Mouse (Mus musculus) testis, postnatal 14 days (tissue): ENCODE data around the gene Uri1.

Experiments used
- DNase-seq: peaks from one replicate; pipeline ENCODE4 v3.0.0; 2021; ENCODE audit warnings: low spot score

Gene Uri1

GRCm38 (mm10) chr7:38013946-38014345 lies 9.4 kb downstream of the Uri1 start:
- no peak for DNase-seq

GRCm38 (mm10) chr7:38012811-38013210 lies 10.5 kb downstream of the Uri1 start:
- DNase-seq: no peak

- DNase-seq: no peak
Measured at GRCm38 (mm10) chr7:38008359-38008758, 15.0 kb downstream of the Uri1 start.

GRCm38 (mm10) chr7:38002451-38002850 lies 20.9 kb downstream of the Uri1 start:
- DNase-seq: no peak

- DNase-seq: no peak
Measured at GRCm38 (mm10) chr7:37999691-38000090, 23.7 kb downstream of the Uri1 start.

- no peak for DNase-seq
Measured at GRCm38 (mm10) chr7:37992861-37993260, 30.5 kb downstream of the Uri1 start.

- no peak for DNase-seq
Measured at GRCm38 (mm10) chr7:37984866-37985265, 38.5 kb downstream of the Uri1 start.

- DNase-seq: no peak
Measured at GRCm38 (mm10) chr7:37983471-37983870, 39.9 kb downstream of the Uri1 start.

- no peak for DNase-seq
Measured at GRCm38 (mm10) chr7:37979729-37980128, 43.6 kb downstream of the Uri1 start.

- DNase-seq: no peak
Measured at GRCm38 (mm10) chr7:37978412-37978811, 44.9 kb downstream of the Uri1 start.

GRCm38 (mm10) chr7:37977676-37978075 lies 45.7 kb downstream of the Uri1 start:
- DNase-seq: no peak

GRCm38 (mm10) chr7:37972999-37973555 lies 50.3 kb downstream of the Uri1 start:
- no peak for DNase-seq

GRCm38 (mm10) chr7:37972571-37972970 lies 50.8 kb downstream of the Uri1 start:
- no peak for DNase-seq

GRCm38 (mm10) chr7:37962326-37962725 lies 61.0 kb downstream of the Uri1 start:
- DNase-seq: no peak

- no peak for DNase-seq
Measured at GRCm38 (mm10) chr7:37961247-37961646, 62.1 kb downstream of the Uri1 start.

- no peak for DNase-seq
Measured at GRCm38 (mm10) chr7:37951841-37952240, 71.5 kb downstream of the Uri1 start.

GRCm38 (mm10) chr7:37936459-37936858 lies 86.9 kb downstream of the Uri1 start:
- DNase-seq: no peak

GRCm38 (mm10) chr7:37935786-37936185 lies 87.6 kb downstream of the Uri1 start:
- no peak for DNase-seq

- DNase-seq: no peak
Measured at GRCm38 (mm10) chr7:37934770-37935182, 88.6 kb downstream of the Uri1 start.

- no peak for DNase-seq
Measured at GRCm38 (mm10) chr7:37933754-37934308, 89.5 kb downstream of the Uri1 start.

- no peak for DNase-seq
Measured at GRCm38 (mm10) chr7:37931631-37932030, 91.7 kb downstream of the Uri1 start.

GRCm38 (mm10) chr7:37929738-37930137 lies 93.6 kb downstream of the Uri1 start:
- no peak for DNase-seq

GRCm38 (mm10) chr7:37922999-37923398 lies 100.4 kb downstream of the Uri1 start:
- DNase-seq: no peak

- DNase-seq: no peak
Measured at GRCm38 (mm10) chr7:37921681-37922430, 101.5 kb downstream of the Uri1 start.
